Comparison of ENCODE assay signal across 15 mouse cellular contexts in the genomic region with DNA sequence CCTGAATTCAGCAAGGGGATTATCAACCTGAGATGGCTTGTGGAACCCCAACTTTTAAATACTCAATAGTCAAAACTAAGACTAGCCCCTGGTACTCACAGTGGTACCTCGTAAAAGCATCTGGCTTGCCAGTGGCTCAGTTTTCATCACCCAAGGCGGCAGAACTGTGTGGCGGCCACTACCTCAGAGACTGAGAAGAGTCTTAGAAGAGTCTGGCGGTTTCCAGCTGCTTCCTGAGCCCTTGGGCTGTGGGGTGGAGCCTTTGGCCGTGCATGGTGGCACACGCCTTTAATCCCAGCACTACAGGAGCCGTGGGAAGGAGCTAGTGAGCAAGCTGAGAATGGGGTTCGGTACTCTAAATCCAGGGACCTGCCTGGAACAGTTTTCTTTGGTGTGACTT. TPM values are rescaled to one million over a fixed set of nuclear protein-coding genes. Genes with fewer than 3 reads are reported as not detected.
DNase-seq lines count a peak whose midpoint lies in the region; ATAC-seq and TF ChIP-seq lines count a peak whose summit lies in the region.
"Had no signal": no experiment of that assay in that cellular context is flagged by ENCODE, and none has a peak within 500 bp of the region (broad histone marks: within the 10 kb centered on the region; RNA-seq: fewer than 3 reads in every experiment).

No protein-coding gene starts in this region.

- H3K9me3 ChIP-seq in limb, embryonic 12.5 days: peaks cover 15% of the 10 kb centered on the region
- H3K9me3 ChIP-seq in limb, embryonic 10.5 days (replicated peaks): peaks cover 2% of the 10 kb centered on the region; the same call in 1 of the 2 replicates

- no peaks in the 10 kb centered on the region for H3K79me3 ChIP-seq in C2C12 (ENCODE audit: low read depth)

- no peak for DNase-seq in limb, embryonic 10.5 days (ENCODE audit: low spot score)
- DNase-seq in c-Kit-positive CD71-negative TER-119-negative erythroid progenitor cells, embryonic 14.5 days (ENCODE audit: low read depth): peak; percentile 37
- DNase-seq in cerebellum, postnatal 4 days (ENCODE audit: low spot score in 2 of 2): no peak
- DNase-seq in heart, adult 8-10 months (ENCODE audit: low spot score): no peak
- DNase-seq in testis, postnatal 14 days (ENCODE audit: low spot score): no peak
- DNase-seq: adrenal gland, adult 2 months; cerebellum, adult 8-10 months; gastrocnemius, postnatal 10 days; heart, postnatal 36 days had no signal

- no peak for ATAC-seq in limb, embryonic 12.5 days (ENCODE audit: insufficient number of reproducible peaks, insufficient read depth, low FRiP score, low TSS enrichment, low read depth)
- ATAC-seq in megakaryocyte progenitor cell, adult 5-6 weeks (replicated peaks; ENCODE audit: poor library complexity): peak; percentile 44

- H3K4me2 ChIP-seq in limb, embryonic 12.5 days: peak overlapping the region; percentile 19
- H3K4me2 ChIP-seq: midbrain, embryonic 11.5 days had no signal

- H3K79me2 ChIP-seq in C2C12 (ENCODE audit: control insufficient read depth, insufficient read depth): no peaks in the 10 kb centered on the region

- no peak overlapping the region for H3K4me3 ChIP-seq in limb, embryonic 12.5 days (replicated peaks)
- no peak overlapping the region for H3K4me3 ChIP-seq in limb, embryonic 10.5 days
- no peak overlapping the region for H3K4me3 ChIP-seq in C2C12 (ENCODE audit: insufficient read depth, poor library complexity, severe bottlenecking)

- peaks cover 3% of the 10 kb centered on the region; the same call in 1 of the 2 replicates for H3K27me3 ChIP-seq in limb, embryonic 12.5 days
- H3K27me3 ChIP-seq in limb, embryonic 10.5 days (ENCODE audit: low read depth, poor library complexity, severe bottlenecking): peaks cover 21% of the 10 kb centered on the region
- no peaks in the 10 kb centered on the region for H3K27me3 ChIP-seq in C2C12 (ENCODE audit: control insufficient read depth, insufficient read depth, insufficient read length)

- no peak overlapping the region for H3K27ac ChIP-seq in limb, embryonic 12.5 days
- no peak overlapping the region for H3K27ac ChIP-seq in limb, embryonic 10.5 days
- H3K27ac ChIP-seq: kidney, postnatal 0 days had no signal

- H3K4me1 ChIP-seq in limb, embryonic 12.5 days (replicated peaks): peaks cover 29% of the 10 kb centered on the region
- H3K4me1 ChIP-seq in limb, embryonic 10.5 days: peaks cover 19% of the 10 kb centered on the region

- 23% methylated on average over 8 of the region's 8 CpGs for WGBS in limb, embryonic 12.5 days
- WGBS in limb, embryonic 10.5 days: 25% methylated on average over 8 of the region's 8 CpGs

- no peaks in the 10 kb centered on the region for H3K36me3 ChIP-seq in limb, embryonic 12.5 days
- no peaks in the 10 kb centered on the region for H3K36me3 ChIP-seq in limb, embryonic 10.5 days
- no peaks in the 10 kb centered on the region for H3K36me3 ChIP-seq in C2C12 (ENCODE audit: control insufficient read depth, insufficient read depth)

- no peak overlapping the region for H3K9ac ChIP-seq in limb, embryonic 12.5 days (replicated peaks)

- no peak for TF ChIP-seq CTCF in C2C12 (IDR thresholded peaks at IDR 0.05; ENCODE audit: control insufficient read depth, insufficient read depth, insufficient read length)

- no peak overlapping the region for H3ac ChIP-seq in C2C12 (ENCODE audit: control insufficient read depth, insufficient read length, low read depth)

TF ChIP-seq in C2C12, 6 proteins besides CTCF, POLR2A, EP300 and RAD21:
- no peak for TF ChIP-seq MYOG (IDR thresholded peaks at IDR 0.05; ENCODE audit: control insufficient read depth, extremely low read depth, insufficient read length)
- TF ChIP-seq MAX (IDR thresholded peaks at IDR 0.05): peak; percentile 15

RNA-seq across cellular contexts. Expression of a gene that starts 25.0 kb away (rescaled TPM):
- 24.9 and 32.7 TPM in 2 replicates for polyA plus RNA-seq in limb, embryonic 12.5 days (2016; fragmentation: Nextera tagmentation; extraction: Ambion mirVana)
- 35.7 and 37.5 TPM in 2 replicates for polyA plus RNA-seq in limb, embryonic 10.5 days (2016; fragmentation: Nextera tagmentation; extraction: Ambion mirVana)
- 74.3 TPM for polyA plus RNA-seq in C2C12 (2012; fragmentation: generic; extraction: Trizol)
- total RNA-seq in megakaryocyte progenitor cell, adult 5-6 weeks (2015): 75.1 and 80.0 TPM in 2 replicates
- total RNA-seq in megakaryocyte progenitor cell, adult 5-6 weeks (2017): 34.3 and 42.0 TPM in 2 replicates
- 10 to 100 TPM; 32.0 to 34.8 (median 33.9) TPM for total RNA-seq in heart, adult 8-10 months (2022)

RNA-seq across cellular contexts. Expression of a gene that starts 36.4 kb away (rescaled TPM):
- polyA plus RNA-seq in limb, embryonic 12.5 days (2016; fragmentation: Nextera tagmentation; extraction: Ambion mirVana): 1.2 and 1.7 TPM in 2 replicates
- polyA plus RNA-seq in limb, embryonic 10.5 days (2016; fragmentation: Nextera tagmentation; extraction: Ambion mirVana): 0.70 and 2.1 TPM in 2 replicates
- 21.2 TPM for polyA plus RNA-seq in C2C12 (2012; fragmentation: generic; extraction: Trizol)
- total RNA-seq in megakaryocyte progenitor cell, adult 5-6 weeks (2015): 1.1 and 2.7 TPM in 2 replicates
- 0.04 and 0.47 TPM in 2 replicates for total RNA-seq in megakaryocyte progenitor cell, adult 5-6 weeks (2017)
- 10 to 100 TPM; 11.3 to 15.0 (median 12.6) TPM for total RNA-seq in heart, adult 8-10 months (2022)

RNA-seq across cellular contexts. Expression of a gene that starts 39.9 kb away (rescaled TPM):
- polyA plus RNA-seq in limb, embryonic 12.5 days (2016; fragmentation: Nextera tagmentation; extraction: Ambion mirVana): 36.2 and 39.6 TPM in 2 replicates
- polyA plus RNA-seq in limb, embryonic 10.5 days (2016; fragmentation: Nextera tagmentation; extraction: Ambion mirVana): 35.5 and 40.0 TPM in 2 replicates
- not detected for polyA plus RNA-seq in C2C12 (2012; fragmentation: generic; extraction: Trizol)
- not detected in 2 replicates for total RNA-seq in megakaryocyte progenitor cell, adult 5-6 weeks (2015)
- 1.8 TPM in 1 of 2 replicates, not detected in the other for total RNA-seq in megakaryocyte progenitor cell, adult 5-6 weeks (2017)
- total RNA-seq in heart, adult 8-10 months (2022): 1 to 10 TPM in 3 of 4 experiments, under 1 TPM in 1; 0.73 to 3.1 (median 2.1) TPM
- total RNA-seq: adrenal gland, adult 2 months; gastrocnemius, postnatal 10 days had no signal

RNA-seq across cellular contexts. Expression of a gene that starts 48.8 kb away (rescaled TPM):
- not detected in 2 replicates for polyA plus RNA-seq in limb, embryonic 12.5 days (2016; fragmentation: Nextera tagmentation; extraction: Ambion mirVana)
- polyA plus RNA-seq in limb, embryonic 10.5 days (2016; fragmentation: Nextera tagmentation; extraction: Ambion mirVana): not detected in 2 replicates
- not detected for polyA plus RNA-seq in C2C12 (2012; fragmentation: generic; extraction: Trizol)
- not detected in 2 replicates for total RNA-seq in megakaryocyte progenitor cell, adult 5-6 weeks (2015)
- not detected in 2 replicates for total RNA-seq in megakaryocyte progenitor cell, adult 5-6 weeks (2017)
- total RNA-seq in heart, adult 8-10 months (2022): not detected
- total RNA-seq: adrenal gland, adult 2 months; gastrocnemius, postnatal 10 days; heart, postnatal 36 days had no signal
- polyA plus RNA-seq: adrenal gland, adult 2 months; kidney, postnatal 0 days; midbrain, embryonic 11.5 days; neural tube, embryonic 14.5 days had no signal

RNA-seq across cellular contexts. Expression of a gene that starts 51.0 kb away (rescaled TPM):
- polyA plus RNA-seq in limb, embryonic 12.5 days (2016; fragmentation: Nextera tagmentation; extraction: Ambion mirVana): not detected in 2 replicates
- not detected in 2 replicates for polyA plus RNA-seq in limb, embryonic 10.5 days (2016; fragmentation: Nextera tagmentation; extraction: Ambion mirVana)
- polyA plus RNA-seq in C2C12 (2012; fragmentation: generic; extraction: Trizol): not detected
- not detected in 2 replicates for total RNA-seq in megakaryocyte progenitor cell, adult 5-6 weeks (2015)
- not detected in 2 replicates for total RNA-seq in megakaryocyte progenitor cell, adult 5-6 weeks (2017)
- not detected for total RNA-seq in heart, adult 8-10 months (2022)
- total RNA-seq: adrenal gland, adult 2 months; gastrocnemius, postnatal 10 days; heart, postnatal 36 days had no signal
- polyA plus RNA-seq: adrenal gland, adult 2 months; kidney, postnatal 0 days; midbrain, embryonic 11.5 days; neural tube, embryonic 14.5 days had no signal

Comparison
In these comparisons a context has a peak if more than half of its experiments do, and no peak if none do; other contexts are left out.
1. RNA of a gene that starts 39.9 kb away (polyA plus RNA-seq): 35.5 to 40.0 TPM in limb, embryonic 10.5 days and 36.2 to 39.6 TPM in limb, embryonic 12.5 days; not detected in C2C12 (single experiment); every median in the first group is over 10 times any median in the second.